Mouse (Mus musculus) forebrain, embryonic 14.5 days (tissue): Measurements from ENCODE around the gene Snai1. TPM values are rescaled to one million over a fixed set of nuclear protein-coding genes. Genes with fewer than 3 reads are reported as not detected.

Source experiments
- ATAC-seq: fragments of 200-750 bp; cut with Nextera tagmentation; 2 replicates; pipeline ENCODE4 v1.8.0; 2017; ENCODE audit warnings: mild to moderate bottlenecking, moderate library complexity
- DNase-seq: peaks from one replicate; pipeline ENCODE4 v3.0.0-alpha.2; 2015; ENCODE audit warnings: low spot score
- H3K27ac ChIP-seq: fragments of 300-500 bp; sonication (generic); 2 replicates; pipeline ENCODE4 v1.5.1; 2014; ENCODE audit warnings: low read depth, mild to moderate bottlenecking, control low read depth, low read length, moderate library complexity
- H3K27me3 ChIP-seq: fragments of 300-500 bp; sonication (generic); replicated peaks from 2 replicates; pipeline ENCODE4 v1.6.1; 2014; ENCODE audit warnings: low read length, control low read depth, mixed read lengths; ENCODE audit not compliant: control insufficient read depth, insufficient read depth
- H3K36me3 ChIP-seq: fragments of 300-500 bp; sonication (generic); 2 replicates; pipeline ENCODE4 v1.6.1; 2014; ENCODE audit warnings: low read length, control low read depth; ENCODE audit not compliant: control insufficient read depth, insufficient read depth
- H3K4me1 ChIP-seq: fragments of 300-500 bp; sonication (generic); 2 replicates; pipeline ENCODE4 v1.6.1; 2014; ENCODE audit warnings: antibody characterized with exemption, low read length, control low read depth; ENCODE audit not compliant: control insufficient read depth, insufficient read depth
- H3K4me2 ChIP-seq: fragments of 300-500 bp; sonication (generic); 2 replicates; pipeline ENCODE4 v1.6.1; 2014; ENCODE audit warnings: mild to moderate bottlenecking, control low read depth, low read length
- H3K4me3 ChIP-seq: fragments of 300-500 bp; sonication (generic); 2 replicates; pipeline ENCODE4 v1.5.1; 2014; ENCODE audit warnings: low read depth, low read length, control low read depth
- H3K9ac ChIP-seq: fragments of 300-500 bp; sonication (generic); 2 replicates; pipeline ENCODE4 v1.6.1; 2014; ENCODE audit warnings: mild to moderate bottlenecking, low read length, control low read depth, moderate library complexity
- H3K9me3 ChIP-seq: fragments of 300-500 bp; sonication (generic); replicated peaks from 2 replicates; pipeline ENCODE4 v1.6.1; 2016; ENCODE audit warnings: low read length, control low read depth, mixed read lengths; ENCODE audit not compliant: control insufficient read depth
- whole genome bisulfite sequencing: fragments of 180-500 bp; shearing (Covaris S2); extraction: QIAGEN DNeasy Blood & Tissue Kit; methylation state at CpG from one replicate; pipeline ENCODE4 v1.1.7; 2014; 5-methylcytosine and 5-hydroxymethylcytosine counted together
- polyA plus RNA-seq: library from polyadenylated mRNA; unstranded; fragments of >200 nt; fragmentation: Nextera tagmentation; extraction: Ambion mirVana; gene quantifications from 2 replicates; pipeline ENCODE4 v1.2.1, GENCODE M21; 2014

Gene Snai1
- polyA plus RNA-seq, 1 experiment from 2014 or later: 3.0 TPM

GRCm38 (mm10) chr2:167552292-167552691 is 14.3 kb downstream of the Snai1 start:
- H3K27ac ChIP-seq: no peak overlapping the region
- no peaks in the 10 kb centered on the region for H3K36me3 ChIP-seq
- no peak overlapping the region for H3K9ac ChIP-seq
- H3K4me3 ChIP-seq: no peak overlapping the region
- WGBS: 85% methylated on average over 4 of the region's 4 CpGs
- H3K4me2 ChIP-seq: no peak overlapping the region
- DNase-seq (no peak), ATAC-seq (no peak)
- no peaks in the 10 kb centered on the region for H3K27me3 ChIP-seq
- H3K9me3 ChIP-seq: no peaks in the 10 kb centered on the region
- no peaks in the 10 kb centered on the region for H3K4me1 ChIP-seq

GRCm38 (mm10) chr2:167552927-167553402 is 15.0 kb downstream of the Snai1 start:
- Histone ChIP-seq H3K27ac (no peak overlapping the region), H3K4me1 (no peaks in the 10 kb centered on the region), H3K4me3 (no peak overlapping the region), H3K9ac (0 out of 2 replicates have a peak overlapping the region, but pooled peaks have one; percentile 5), H3K27me3 (no peaks in the 10 kb centered on the region), H3K36me3 (no peaks in the 10 kb centered on the region), H3K4me2 (no peak overlapping the region), H3K9me3 (no peaks in the 10 kb centered on the region)
- DNase-seq: no peak
- 20% methylated on average over 11 of the region's 11 CpGs for WGBS
- ATAC-seq: no peak

- WGBS: 79% methylated on average over 5 of the region's 5 CpGs
- Histone ChIP-seq H3K9me3 (no peaks in the 10 kb centered on the region), H3K4me2 (no peak overlapping the region), H3K36me3 (no peaks in the 10 kb centered on the region), H3K27ac (no peak overlapping the region), H3K27me3 (no peaks in the 10 kb centered on the region), H3K4me1 (peaks cover 3% of the 10 kb centered on the region; the same call in 1 of the 2 replicates), H3K9ac (no peak overlapping the region), H3K4me3 (no peak overlapping the region)
- no peak for DNase-seq
- no peak for ATAC-seq
Measured at GRCm38 (mm10) chr2:167555766-167556165, 17.8 kb downstream of the Snai1 start.

- no peaks in the 10 kb centered on the region for H3K27me3 ChIP-seq
- H3K9ac ChIP-seq: peak overlapping the region; percentile 37; the same call in 1 of the 2 replicates
- H3K9me3 ChIP-seq: no peaks in the 10 kb centered on the region
- peaks cover 3% of the 10 kb centered on the region; the same call in 1 of the 2 replicates for H3K4me1 ChIP-seq
- no peak for DNase-seq
- peak overlapping the region; percentile 36 for H3K4me2 ChIP-seq
- H3K36me3 ChIP-seq: no peaks in the 10 kb centered on the region
- 18% methylated on average over 27 of the region's 27 CpGs for WGBS
- 0 out of 2 replicates have a peak, but pooled peaks have one; percentile 10 for ATAC-seq
- H3K4me3 ChIP-seq: no peak overlapping the region
- H3K27ac ChIP-seq: no peak overlapping the region
Measured at GRCm38 (mm10) chr2:167559413-167559812, 21.4 kb downstream of the Snai1 start.

- Histone ChIP-seq H3K27me3 (no peaks in the 10 kb centered on the region), H3K36me3 (no peaks in the 10 kb centered on the region), H3K4me3 (no peak overlapping the region), H3K4me2 (no peak overlapping the region), H3K4me1 (peaks cover 3% of the 10 kb centered on the region; the same call in 1 of the 2 replicates), H3K9ac (no peak overlapping the region), H3K27ac (no peak overlapping the region), H3K9me3 (no peaks in the 10 kb centered on the region)
- WGBS: 15% methylated on average over 8 of the region's 8 CpGs
- ATAC-seq: peak; percentile 41; the same call in 1 of the 2 replicates
- DNase-seq: peak; percentile 68
Measured at GRCm38 (mm10) chr2:167562101-167562500, 24.1 kb downstream of the Snai1 start.

- H3K27me3 ChIP-seq: no peaks in the 10 kb centered on the region
Measured at GRCm38 (mm10) chr2:167563035-167563434, 25.0 kb downstream of the Snai1 start.

GRCm38 (mm10) chr2:167563703-167564102 is 25.7 kb downstream of the Snai1 start:
- Histone ChIP-seq H3K9ac (no peak overlapping the region), H3K4me1 (peaks cover 3% of the 10 kb centered on the region; the same call in 1 of the 2 replicates), H3K36me3 (no peaks in the 10 kb centered on the region), H3K4me3 (no peak overlapping the region), H3K9me3 (no peaks in the 10 kb centered on the region), H3K4me2 (no peak overlapping the region), H3K27me3 (no peaks in the 10 kb centered on the region), H3K27ac (no peak overlapping the region)
- DNase-seq (no peak), ATAC-seq (peak; percentile 53)
- WGBS: 47% methylated on average over 12 of the region's 12 CpGs

More at GRCm38 (mm10) chr2:167563035-167563434, 25.0 kb downstream of the Snai1 start:
- Histone ChIP-seq H3K36me3 (no peaks in the 10 kb centered on the region), H3K9me3 (no peaks in the 10 kb centered on the region), H3K9ac (no peak overlapping the region), H3K4me2 (no peak overlapping the region), H3K4me3 (no peak overlapping the region), H3K27ac (no peak overlapping the region), H3K4me1 (peaks cover 3% of the 10 kb centered on the region; the same call in 1 of the 2 replicates)
- 90% methylated on average over 5 of the region's 5 CpGs for WGBS
- DNase-seq (no peak), ATAC-seq (no peak)

GRCm38 (mm10) chr2:167564551-167565311 is 26.7 kb downstream of the Snai1 start:
- Histone ChIP-seq H3K4me2 (no peak overlapping the region), H3K9ac (no peak overlapping the region), H3K36me3 (no peaks in the 10 kb centered on the region), H3K4me3 (no peak overlapping the region), H3K4me1 (no peaks in the 10 kb centered on the region), H3K9me3 (no peaks in the 10 kb centered on the region), H3K27ac (no peak overlapping the region), H3K27me3 (no peaks in the 10 kb centered on the region)
- ATAC-seq (no peak), DNase-seq (no peak)
- WGBS: 93% methylated on average over 13 of the region's 13 CpGs

- Histone ChIP-seq H3K36me3 (no peaks in the 10 kb centered on the region), H3K9ac (no peak overlapping the region), H3K9me3 (no peaks in the 10 kb centered on the region), H3K27ac (no peak overlapping the region), H3K4me1 (no peaks in the 10 kb centered on the region), H3K4me2 (no peak overlapping the region), H3K4me3 (no peak overlapping the region), H3K27me3 (no peaks in the 10 kb centered on the region)
- WGBS: 84% methylated on average over 3 of the region's 3 CpGs
- DNase-seq (no peak), ATAC-seq (no peak)
Measured at GRCm38 (mm10) chr2:167565312-167565656, 27.3 kb downstream of the Snai1 start.
